8 mouse cellular contexts compared by ENCODE assay signal in genomic region chr11:69413221-69414181, GRCm38 (mm10). TPM values are rescaled to one million over a fixed set of nuclear protein-coding genes. Genes with fewer than 3 reads are reported as not detected.
A peak's percentile ranks its signal among the peaks of the same experiment; 100 is the strongest.
DNase-seq lines count a peak whose midpoint lies in the region; ATAC-seq and TF ChIP-seq lines count a peak whose summit lies in the region.

TSS of gene Kdm6b (minus strand) at chr11:69413675.

- H3K4me2 ChIP-seq in forebrain, embryonic 11.5 days (ENCODE audit: low read depth, low read length, severe bottlenecking): peak within 1 kb of the TSS; percentile 99

- peak; percentile 73 for DNase-seq in cerebellum, adult 11 months
- no peak for DNase-seq in cerebellum, postnatal 4 days (ENCODE audit: low spot score in 2 of 2)
- DNase-seq in adrenal gland, postnatal 10 days: no peak
- peak; percentile 71 for DNase-seq in forebrain, embryonic 11.5 days (ENCODE audit: low spot score)
- DNase-seq in heart, postnatal 25 days (ENCODE audit: low spot score): no peak
- DNase-seq in layer of hippocampus, adult 2 months (ENCODE audit: low spot score in 2 of 2): peak; percentile 68 to 80
- peak; percentile 32 for DNase-seq in lung, postnatal 10 days
- DNase-seq in thymus, adult 2 months: peak; percentile 64

- H3K36me3 ChIP-seq in forebrain, embryonic 11.5 days (ENCODE audit: control insufficient read depth, insufficient read depth, low read length): peaks cover 3% of the 10 kb centered on the region; the same call in 1 of the 2 replicates
- H3K36me3 ChIP-seq in thymus, adult 2 months (ENCODE audit: control insufficient read depth, insufficient read depth, low read length): no peaks in the 10 kb centered on the region

- H3K9me3 ChIP-seq in forebrain, embryonic 11.5 days (ENCODE audit: control insufficient read depth, low read length): no peaks in the 10 kb centered on the region

- no peak for TF ChIP-seq POLR2A in thymus, adult 2 months (IDR thresholded peaks at IDR 0.05; ENCODE audit: control insufficient read depth, extremely low read depth, insufficient read depth, low read length, poor library complexity)

- intact Hi-C loops in heart, postnatal 25 days (cut with DNase I): no loop called here

- 42% methylated on average over 12 of the region's 12 CpGs for WGBS in forebrain, embryonic 11.5 days
- WGBS in thymus, adult 2 months: 56% methylated on average over 12 of the region's 12 CpGs

- no peaks in the 10 kb centered on the region for H3K27me3 ChIP-seq in forebrain, embryonic 11.5 days (ENCODE audit: control insufficient read depth, insufficient read depth, low read length)
- no peaks in the 10 kb centered on the region for H3K27me3 ChIP-seq in thymus, adult 2 months (ENCODE audit: control insufficient read depth, insufficient read depth, low read length)

- peaks cover 35% of the 10 kb centered on the region for H3K4me1 ChIP-seq in forebrain, embryonic 11.5 days (replicated peaks; ENCODE audit: control insufficient read depth, insufficient read depth, low read length)
- H3K4me1 ChIP-seq in thymus, adult 2 months (replicated peaks; ENCODE audit: control insufficient read depth, insufficient read depth, low read length): peaks cover 53% of the 10 kb centered on the region

- peak within 1 kb of the TSS; percentile 81 for H3K4me3 ChIP-seq in forebrain, embryonic 11.5 days (ENCODE audit: low read depth, low read length)
- peak within 1 kb of the TSS; percentile 87 for H3K4me3 ChIP-seq in layer of hippocampus, adult 2 months
- peak within 1 kb of the TSS; percentile 1; the same call in 1 of the 2 replicates for H3K4me3 ChIP-seq in thymus, adult 2 months (ENCODE audit: control insufficient read depth, insufficient read depth, low read length)

- ATAC-seq in forebrain, embryonic 11.5 days (replicated peaks; ENCODE audit: low FRiP score): no peak

- peak within 1 kb of the TSS; percentile 100 for H3K27ac ChIP-seq in forebrain, embryonic 11.5 days (ENCODE audit: low read depth, low read length)
- H3K27ac ChIP-seq in layer of hippocampus, adult 2 months: peak within 1 kb of the TSS; percentile 99
- peak within 1 kb of the TSS; percentile 52 for H3K27ac ChIP-seq in thymus, adult 2 months (ENCODE audit: control insufficient read depth, insufficient read depth, low read length)

- TF ChIP-seq CTCF in layer of hippocampus, adult 2 months (conservative IDR thresholded peaks at IDR 0.05): no peak
- no peak for TF ChIP-seq CTCF in thymus, adult 2 months (IDR thresholded peaks at IDR 0.05; ENCODE audit: borderline replicate concordance, control insufficient read depth, extremely low read depth, insufficient read depth, low read length, poor library complexity)

- H3K9ac ChIP-seq in forebrain, embryonic 11.5 days (ENCODE audit: low read length): peak within 1 kb of the TSS; percentile 98

RNA-seq across cellular contexts. Expression of gene Kdm6b, which starts in this region (rescaled TPM):
- total RNA-seq in adrenal gland, postnatal 10 days (2021): 10 to 100 TPM; 49.0 to 53.4 TPM
- polyA plus RNA-seq in forebrain, embryonic 11.5 days (2014; fragmentation: Nextera tagmentation; extraction: Ambion mirVana): 40.9 and 41.0 TPM in 2 replicates
- total RNA-seq in heart, postnatal 25 days (2021): 10 to 100 TPM; 25.6 to 30.3 TPM
- 10 to 100 TPM; 34.3 to 40.9 TPM for total RNA-seq in layer of hippocampus, adult 2 months (2021)
- 61.0 and 77.3 TPM in 2 replicates for polyA plus RNA-seq in thymus, adult 2 months (2012; rRNA removed)

Comparison
In these comparisons a context has a peak if more than half of its experiments do, and no peak if none do; other contexts are left out.
1. DNase-seq: peak in cerebellum, adult 11 months (single experiment), forebrain, embryonic 11.5 days (single experiment), layer of hippocampus, adult 2 months (2 of 2), lung, postnatal 10 days (single experiment) and thymus, adult 2 months (single experiment); none in cerebellum, postnatal 4 days (0 of 2), adrenal gland, postnatal 10 days (single experiment) and heart, postnatal 25 days (single experiment).
2. H3K4me3 ChIP-seq: peak in every context shown above with its lines; median percentile 87 in layer of hippocampus, adult 2 months; 81 in forebrain, embryonic 11.5 days; 1 in thymus, adult 2 months.
3. Peak in every context shown above with its lines, with median percentiles within 50 percentile points of each other: H3K27ac ChIP-seq.